Mouse (Mus musculus) spleen, adult 2 months (tissue): ENCODE data around the gene Hoxd10.

ENCODE experiments used
- CTCF ChIP-seq: fragments of 200-500 bp; IDR thresholded peaks from 2 replicates; pipeline ENCODE4 v1.5.1; 2011; ENCODE audit warnings: mild to moderate bottlenecking, inconsistent platforms; ENCODE audit not compliant: insufficient read depth, insufficient read length, insufficient replicate concordance; ENCODE audit errors: extremely low read depth
- POLR2A ChIP-seq: fragments of 200-500 bp; IDR thresholded peaks from 2 replicates; pipeline ENCODE4 v1.6.1; 2011; ENCODE audit warnings: low read depth, low read length, inconsistent platforms

GRCm38 (mm10) chr2:74677106-74677505, 14.6 kb upstream of the Hoxd10 start:
- TF ChIP-seq CTCF (no peak), POLR2A (no peak)
